Mouse (Mus musculus) neural tube, embryonic 14.5 days (tissue): ENCODE measurements at regions not wholly inside any gene's neighbourhood (a gene's known extent, or its start where the extent isn't known, plus 50 kb on each side); places are given as distances from the start of the nearest gene placed in this dataset.

Source experiments
- ATAC-seq: fragments of 200-750 bp; cut with Nextera tagmentation; 2 replicates; pipeline ENCODE4 v1.8.0; 2017; ENCODE audit warnings: low read depth, mild to moderate bottlenecking, moderate TSS enrichment, moderate library complexity
- H3K27ac ChIP-seq: fragments of 300-500 bp; sonication (generic); 2 replicates; pipeline ENCODE4 v1.5.1; 2014; ENCODE audit warnings: low read depth, mild to moderate bottlenecking, control low read depth, low read length, moderate library complexity, mixed read lengths
- H3K27me3 ChIP-seq: fragments of 300-500 bp; sonication (generic); 2 replicates; pipeline ENCODE4 v1.6.1; 2014; ENCODE audit warnings: low read length; ENCODE audit not compliant: control insufficient read depth, insufficient read depth
- H3K36me3 ChIP-seq: fragments of 300-500 bp; sonication (generic); 2 replicates; pipeline ENCODE4 v1.6.1; 2014; ENCODE audit warnings: low read length, mixed read lengths; ENCODE audit not compliant: control insufficient read depth, insufficient read depth
- H3K4me1 ChIP-seq: fragments of 300-500 bp; sonication (generic); 2 replicates; pipeline ENCODE4 v1.6.1; 2014; ENCODE audit warnings: low read length; ENCODE audit not compliant: control insufficient read depth, insufficient read depth
- H3K4me2 ChIP-seq: fragments of 300-500 bp; sonication (generic); 2 replicates; pipeline ENCODE4 v1.6.1; 2014; ENCODE audit warnings: mild to moderate bottlenecking, low read depth, low read length, control low read depth
- H3K4me3 ChIP-seq: fragments of 300-500 bp; sonication (generic); 2 replicates; pipeline ENCODE4 v1.5.1; 2014; ENCODE audit warnings: low read depth, low read length, control low read depth, mixed read lengths
- H3K9ac ChIP-seq: fragments of 300-500 bp; sonication (generic); replicated peaks from 2 replicates; pipeline ENCODE4 v1.6.1; 2014; ENCODE audit warnings: low read depth, mild to moderate bottlenecking, control low read depth, low read length, mixed read lengths
- H3K9me3 ChIP-seq: fragments of 300-500 bp; sonication (generic); 2 replicates; pipeline ENCODE4 v1.6.1; 2016; ENCODE audit warnings: low read length; ENCODE audit not compliant: control insufficient read depth
- WGBS: fragments of 180-500 bp; shearing (Covaris S2); extraction: QIAGEN DNeasy Blood & Tissue Kit; methylation state at CpG from one replicate; pipeline ENCODE4 v1.1.7; 2014; 5-methylcytosine and 5-hydroxymethylcytosine counted together

DNA sequence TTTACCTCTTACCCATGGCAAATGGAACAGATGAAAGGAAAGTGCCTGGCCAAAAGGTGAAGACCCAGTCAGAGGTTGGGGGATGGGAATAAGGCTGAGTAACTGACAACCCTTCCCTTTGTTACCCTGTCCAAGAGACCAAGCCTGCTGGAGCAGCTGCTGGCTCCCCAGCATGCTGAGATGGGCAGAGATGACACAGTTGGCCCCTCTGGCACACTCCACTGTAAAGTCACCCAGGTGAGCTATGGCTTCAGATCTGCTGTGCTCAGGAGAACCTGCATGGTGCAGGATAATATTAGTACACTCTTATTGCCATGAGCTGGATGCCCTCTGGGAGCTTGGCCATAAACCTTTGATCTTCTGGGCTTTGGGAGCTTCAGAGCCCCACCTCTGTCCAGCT, 100.3 kb downstream of the Cbln1 start:
- no peak overlapping the region for H3K4me3 ChIP-seq
- H3K36me3 ChIP-seq = no peaks in the 10 kb centered on the region
- H3K27me3 ChIP-seq = no peaks in the 10 kb centered on the region
- H3K9ac ChIP-seq = no peak overlapping the region
- H3K4me1 ChIP-seq = peaks cover 10% of the 10 kb centered on the region
- ATAC-seq = no peak
- no peak overlapping the region for H3K27ac ChIP-seq
- H3K9me3 ChIP-seq = no peaks in the 10 kb centered on the region
- H3K4me2 ChIP-seq = no peak overlapping the region

- WGBS = 70% methylated on average over 3 of the region's 3 CpGs
- Histone ChIP-seq H3K36me3 (no peaks in the 10 kb centered on the region), H3K9ac (no peak overlapping the region), H3K9me3 (no peaks in the 10 kb centered on the region), H3K27me3 (no peaks in the 10 kb centered on the region), H3K4me3 (no peak overlapping the region), H3K27ac (no peak overlapping the region), H3K4me2 (no peak overlapping the region), H3K4me1 (peaks cover 10% of the 10 kb centered on the region)
- ATAC-seq = no peak
These were observed 102.2 kb downstream of the Cbln1 start for GRCm38 (mm10) chr8:87370194-87370593.

DNA sequence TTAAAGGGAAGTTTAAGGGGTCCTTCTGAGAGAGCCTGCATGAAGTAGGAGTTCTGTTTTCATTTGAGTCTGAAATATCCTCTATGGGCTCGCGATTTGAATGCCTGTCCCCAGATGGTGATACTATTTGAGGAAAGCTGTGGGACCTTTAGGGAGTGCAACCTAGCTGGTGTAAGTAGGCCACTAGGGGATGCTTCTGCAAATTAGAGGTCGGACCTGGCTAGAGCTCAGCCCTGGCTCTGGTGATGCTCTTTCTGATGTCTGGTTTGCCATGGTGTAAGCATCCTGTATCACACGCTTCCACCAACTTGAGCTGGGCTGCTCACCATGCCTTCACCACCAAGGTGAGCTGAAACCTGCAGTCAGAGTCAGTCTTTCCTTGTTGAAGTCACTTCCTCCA, 121.9 kb downstream of the Cbln1 start:
- no peak overlapping the region for H3K9ac ChIP-seq
- no peaks in the 10 kb centered on the region for H3K9me3 ChIP-seq
- ATAC-seq = no peak
- no peak overlapping the region for H3K4me2 ChIP-seq
- no peaks in the 10 kb centered on the region for H3K4me1 ChIP-seq
- H3K36me3 ChIP-seq = no peaks in the 10 kb centered on the region
- no peaks in the 10 kb centered on the region for H3K27me3 ChIP-seq
- no peak overlapping the region for H3K27ac ChIP-seq
- no peak overlapping the region for H3K4me3 ChIP-seq
- 80% methylated on average over 4 of the region's 4 CpGs for WGBS

- H3K9ac ChIP-seq = no peak overlapping the region
- ATAC-seq = no peak
- WGBS = 61% methylated on average over 4 of the region's 4 CpGs
These were observed 122.6 kb downstream of the Cbln1 start for GRCm38 (mm10) chr8:87349781-87350181.

DNA sequence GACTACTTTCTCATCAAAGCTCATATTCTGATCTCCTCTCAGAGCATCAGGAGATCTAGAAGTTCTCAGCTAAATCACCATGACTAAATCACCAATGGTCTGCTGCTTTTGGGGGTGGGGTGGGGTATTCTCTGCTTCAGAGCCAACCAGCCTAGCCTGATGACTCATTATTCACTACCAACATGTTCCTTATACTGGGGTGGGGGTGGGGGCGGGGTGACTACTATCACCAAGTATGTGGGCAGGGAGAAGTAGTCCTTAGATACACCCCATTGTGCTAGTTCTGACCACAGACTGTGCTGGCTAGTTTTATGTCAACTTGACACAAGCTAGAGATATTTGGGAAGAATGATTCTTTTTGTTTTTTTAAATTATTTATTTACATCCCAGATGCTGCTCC, 143.0 kb downstream of the Cbln1 start:
- H3K4me2 ChIP-seq = no peak overlapping the region
- no peak for ATAC-seq
- H3K9me3 ChIP-seq = no peaks in the 10 kb centered on the region
- no peak overlapping the region for H3K27ac ChIP-seq
- no peaks in the 10 kb centered on the region for H3K4me1 ChIP-seq
- no peaks in the 10 kb centered on the region for H3K27me3 ChIP-seq
- H3K36me3 ChIP-seq = no peaks in the 10 kb centered on the region
- H3K4me3 ChIP-seq = no peak overlapping the region
- 93% methylated on average over 1 of the region's 1 CpGs for WGBS
- H3K9ac ChIP-seq = no peak overlapping the region

More at GRCm38 (mm10) chr8:87349781-87350181, 122.6 kb downstream of the Cbln1 start:
- H3K4me3 ChIP-seq = no peak overlapping the region
- H3K36me3 ChIP-seq = no peaks in the 10 kb centered on the region
- H3K27me3 ChIP-seq = no peaks in the 10 kb centered on the region
- no peak overlapping the region for H3K4me2 ChIP-seq
- H3K9me3 ChIP-seq = no peaks in the 10 kb centered on the region
- no peaks in the 10 kb centered on the region for H3K4me1 ChIP-seq
- no peak overlapping the region for H3K27ac ChIP-seq

DNA sequence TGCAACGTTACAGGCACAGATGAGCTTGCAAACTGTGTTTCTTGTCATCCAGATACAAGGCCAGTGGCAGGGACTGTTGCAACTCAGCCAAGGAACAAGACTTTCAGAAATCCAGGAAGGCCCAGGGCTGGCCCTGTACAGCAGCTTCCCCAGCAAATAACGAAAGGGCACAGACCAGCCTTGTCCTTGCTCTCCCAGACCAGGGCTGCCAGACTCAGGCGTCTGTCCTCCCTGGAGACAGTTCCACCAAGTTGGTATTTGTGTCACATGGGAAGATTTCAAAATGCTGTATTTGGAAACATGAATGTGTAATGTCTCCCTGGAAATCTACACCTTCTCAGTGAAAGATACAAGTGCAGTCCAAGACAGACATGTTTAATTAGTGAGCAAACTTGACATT, 157.8 kb downstream of the Cbln1 start:
- WGBS = 76% methylated on average over 3 of the region's 3 CpGs
- Histone ChIP-seq H3K27me3 (no peaks in the 10 kb centered on the region), H3K9me3 (no peaks in the 10 kb centered on the region), H3K27ac (no peak overlapping the region), H3K36me3 (no peaks in the 10 kb centered on the region), H3K4me2 (no peak overlapping the region), H3K4me1 (no peaks in the 10 kb centered on the region), H3K9ac (no peak overlapping the region), H3K4me3 (no peak overlapping the region)
- ATAC-seq = no peak

DNA sequence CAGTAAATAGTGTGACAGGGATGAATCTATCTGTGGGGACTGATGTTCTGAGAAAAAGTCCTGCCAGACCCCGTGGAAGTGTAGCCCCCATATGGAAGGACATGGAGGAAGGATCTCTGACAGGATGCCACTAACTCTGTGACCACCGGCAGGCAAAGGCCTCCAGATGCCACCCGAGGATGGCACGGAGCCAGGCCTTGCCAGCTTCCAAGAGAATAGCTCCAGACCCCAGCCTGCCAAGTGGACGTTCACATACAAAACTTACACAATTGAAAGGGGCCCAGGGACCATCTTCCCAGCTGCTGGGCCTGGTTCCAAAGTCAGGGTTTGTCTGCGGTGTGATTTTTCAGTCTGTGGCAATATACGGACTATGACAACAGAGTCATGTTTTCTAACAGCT, 161.1 kb downstream of the Cbln1 start:
- Histone ChIP-seq H3K27ac (no peak overlapping the region), H3K27me3 (no peaks in the 10 kb centered on the region), H3K36me3 (no peaks in the 10 kb centered on the region), H3K4me2 (no peak overlapping the region), H3K9ac (no peak overlapping the region), H3K4me1 (no peaks in the 10 kb centered on the region), H3K9me3 (no peaks in the 10 kb centered on the region), H3K4me3 (no peak overlapping the region)
- 62% methylated on average over 7 of the region's 7 CpGs for WGBS
- ATAC-seq = no peak

DNA sequence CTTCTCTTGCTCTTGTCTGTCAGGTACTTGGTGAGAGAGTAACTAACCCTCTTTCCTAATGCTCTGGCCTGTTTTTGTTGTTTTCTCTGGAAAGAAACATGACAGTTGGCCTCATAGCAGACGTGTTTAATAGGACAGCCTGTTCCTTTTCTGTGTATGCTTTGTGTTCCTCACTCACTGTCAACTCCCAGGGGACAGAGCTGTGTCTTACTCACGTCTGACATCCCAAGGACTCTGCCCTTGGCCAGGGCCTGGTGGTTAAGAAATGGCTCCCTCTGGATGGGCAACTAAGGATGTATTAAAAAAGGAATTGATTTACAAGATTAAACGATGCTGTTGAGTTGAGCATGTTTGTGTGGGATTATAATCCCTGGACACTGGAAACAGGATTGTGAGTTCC, 164.1 kb downstream of the Cbln1 start:
- 68% methylated on average over 3 of the region's 3 CpGs for WGBS
- H3K4me2 ChIP-seq = no peak overlapping the region
- ATAC-seq = no peak

GRCm38 (mm10) chr8:87305001-87305400, 167.4 kb downstream of the Cbln1 start:
- H3K27ac ChIP-seq = no peak overlapping the region
- WGBS = 91% methylated on average over 6 of the region's 6 CpGs
- H3K27me3 ChIP-seq = no peaks in the 10 kb centered on the region
- no peak overlapping the region for H3K4me2 ChIP-seq
- no peaks in the 10 kb centered on the region for H3K9me3 ChIP-seq
- no peak for ATAC-seq
- no peaks in the 10 kb centered on the region for H3K36me3 ChIP-seq
- no peaks in the 10 kb centered on the region for H3K4me1 ChIP-seq
- H3K4me3 ChIP-seq = no peak overlapping the region
- H3K9ac ChIP-seq = no peak overlapping the region

More for the DNA sequence above, 164.1 kb downstream of the Cbln1 start:
- Histone ChIP-seq H3K27ac (no peak overlapping the region), H3K9ac (no peak overlapping the region), H3K4me3 (no peak overlapping the region), H3K9me3 (no peaks in the 10 kb centered on the region), H3K4me1 (no peaks in the 10 kb centered on the region), H3K36me3 (no peaks in the 10 kb centered on the region), H3K27me3 (no peaks in the 10 kb centered on the region)

DNA sequence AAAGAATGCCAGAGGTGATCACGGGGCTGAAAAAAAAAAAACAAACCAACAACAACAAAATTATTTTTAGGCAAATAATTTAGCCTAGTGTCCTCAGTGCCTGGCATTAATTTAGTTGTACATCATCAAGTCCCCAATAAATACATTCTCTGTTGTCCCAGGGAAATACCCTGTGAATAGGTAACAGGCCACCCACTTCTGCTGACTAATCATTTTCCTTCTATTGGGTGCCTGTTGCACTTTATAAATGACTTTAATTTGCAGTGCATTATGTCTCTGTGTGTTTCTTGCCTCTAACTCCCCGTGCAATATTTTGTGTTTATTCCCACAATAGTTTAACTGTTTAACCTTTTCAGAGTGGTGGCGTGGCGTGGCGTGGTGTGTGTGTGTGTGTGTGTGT, 168.9 kb downstream of the Cbln1 start:
- Histone ChIP-seq H3K27me3 (no peaks in the 10 kb centered on the region), H3K36me3 (no peaks in the 10 kb centered on the region), H3K9ac (no peak overlapping the region), H3K4me1 (no peaks in the 10 kb centered on the region), H3K9me3 (no peaks in the 10 kb centered on the region), H3K27ac (no peak overlapping the region), H3K4me3 (no peak overlapping the region), H3K4me2 (no peak overlapping the region)
- no peak for ATAC-seq
- whole genome bisulfite sequencing = 81% methylated on average over 5 of the region's 5 CpGs
